Mouse (Mus musculus) spleen, adult 2 months (tissue): ENCODE data around the gene Trappc6b.

Source experiments
- CTCF ChIP-seq: fragments of 200-500 bp; IDR thresholded peaks from 2 replicates; pipeline ENCODE4 v1.5.1; 2011; ENCODE audit warnings: mild to moderate bottlenecking, inconsistent platforms; ENCODE audit not compliant: insufficient read depth, insufficient read length, insufficient replicate concordance; ENCODE audit errors: extremely low read depth
- POLR2A ChIP-seq: fragments of 200-500 bp; IDR thresholded peaks from 2 replicates; pipeline ENCODE4 v1.6.1; 2011; ENCODE audit warnings: low read depth, low read length, inconsistent platforms

DNA sequence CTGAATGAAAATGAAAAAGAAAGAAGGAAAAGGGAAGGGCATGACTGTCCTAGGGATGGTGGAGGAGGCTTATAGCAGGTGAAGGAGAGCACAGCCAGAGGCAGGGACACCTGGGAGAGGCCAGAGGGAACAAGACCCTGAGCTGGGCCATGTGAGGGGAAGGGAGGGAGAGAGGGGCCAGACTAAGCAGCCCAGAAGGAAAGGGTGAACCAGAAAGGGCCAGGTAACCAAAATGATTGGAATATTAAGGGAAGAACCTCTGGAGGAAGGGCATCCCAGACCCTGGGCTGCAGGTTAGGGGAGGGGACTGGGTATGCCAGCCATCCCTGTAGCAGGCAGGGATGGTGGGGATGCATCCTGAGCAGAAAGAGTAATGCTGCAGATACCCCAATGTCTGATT lies 7.3 kb downstream of the Trappc6b start:
- TF ChIP-seq POLR2A (no peak), CTCF (no peak)
